Mouse (Mus musculus) ovary, postnatal 14 days (tissue): ENCODE results near the gene Vmn1r41.

ENCODE experiments used
- DNase-seq: peaks from one replicate; pipeline ENCODE4 v3.0.0; 2022; ENCODE audit warnings: low spot score

The Vmn1r41 gene

GRCm38 (mm10) chr6:89740466-89740865 lies at the start of gene Vmn1r41:
Vmn1r41 (plus strand) TSS chr6:89740766.
- DNase-seq = no peak

- DNase-seq = no peak
Measured at GRCm38 (mm10) chr6:89706624-89707023, 33.9 kb upstream of the Vmn1r41 start.

- DNase-seq = no peak
Measured at GRCm38 (mm10) chr6:89707240-89707639, 33.3 kb upstream of the Vmn1r41 start, which contains the start of gene Vmn1r40. Vmn1r40 (plus strand) TSS chr6:89707540.

GRCm38 (mm10) chr6:89718051-89718450 lies 22.5 kb upstream of the Vmn1r41 start:
- no peak for DNase-seq

- no peak for DNase-seq
Measured at GRCm38 (mm10) chr6:89742811-89743210, 2.2 kb downstream of the Vmn1r41 start.

GRCm38 (mm10) chr6:89790231-89790630 lies 49.7 kb downstream of the Vmn1r41 start:
- DNase-seq = no peak
